Mouse (Mus musculus) cerebellum, adult 8-10 months (tissue): ENCODE results near the gene Polr3b.

Experiments used
- DNase-seq: peaks from one replicate; pipeline ENCODE4 v3.0.0; 2022

The Polr3b gene

DNA sequence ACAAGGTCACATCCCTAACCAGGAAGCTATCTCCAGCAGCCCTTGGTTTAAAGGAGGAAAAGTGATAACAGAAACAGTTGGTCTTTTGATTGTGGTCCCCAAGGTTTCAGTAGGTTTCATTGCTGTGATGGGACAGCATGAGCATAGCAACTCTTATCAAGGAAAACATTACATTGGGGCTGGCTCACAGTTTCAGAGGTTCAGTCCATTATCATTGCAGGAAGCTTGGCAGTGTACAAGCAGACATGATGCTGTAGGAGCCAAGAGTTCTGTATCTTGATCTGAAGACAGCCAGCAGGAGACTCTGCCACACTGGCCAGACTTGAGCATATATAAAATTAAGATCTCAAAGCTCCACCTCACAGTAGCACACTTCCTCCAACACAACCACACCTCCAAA, 53.6 kb downstream of the Polr3b start:
- no peak for DNase-seq

- DNase-seq, result no peak
Observed at GRCm38 (mm10) chr10:84676511-84676910, 54.4 kb downstream of the Polr3b start.

- no peak for DNase-seq
Observed at GRCm38 (mm10) chr10:84677871-84678270, 55.8 kb downstream of the Polr3b start.

DNA sequence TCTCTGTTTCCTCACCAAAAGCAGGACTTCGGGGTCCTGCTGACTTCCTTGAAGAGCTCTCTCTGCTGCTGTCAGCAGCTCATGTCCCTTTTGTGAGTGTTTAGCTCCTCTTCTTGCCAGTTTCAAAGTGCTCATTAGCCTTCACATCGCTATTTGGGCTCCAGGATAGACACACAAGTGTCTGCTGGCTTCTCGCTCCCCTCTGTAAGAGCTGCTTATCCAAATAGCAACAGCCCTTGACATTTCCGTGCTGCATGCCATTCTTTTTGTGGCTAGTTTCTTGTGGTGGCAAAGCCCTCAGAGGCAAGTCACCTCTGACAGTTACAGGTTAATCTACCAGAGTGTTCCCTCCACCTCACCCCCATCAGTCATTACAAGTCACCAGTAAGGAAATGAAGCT, 56.3 kb downstream of the Polr3b start:
- DNase-seq, result no peak

GRCm38 (mm10) chr10:84685444-84686121, 63.5 kb downstream of the Polr3b start:
- no peak for DNase-seq

GRCm38 (mm10) chr10:84686122-84686497, 64.0 kb downstream of the Polr3b start:
- DNase-seq, result no peak

DNA sequence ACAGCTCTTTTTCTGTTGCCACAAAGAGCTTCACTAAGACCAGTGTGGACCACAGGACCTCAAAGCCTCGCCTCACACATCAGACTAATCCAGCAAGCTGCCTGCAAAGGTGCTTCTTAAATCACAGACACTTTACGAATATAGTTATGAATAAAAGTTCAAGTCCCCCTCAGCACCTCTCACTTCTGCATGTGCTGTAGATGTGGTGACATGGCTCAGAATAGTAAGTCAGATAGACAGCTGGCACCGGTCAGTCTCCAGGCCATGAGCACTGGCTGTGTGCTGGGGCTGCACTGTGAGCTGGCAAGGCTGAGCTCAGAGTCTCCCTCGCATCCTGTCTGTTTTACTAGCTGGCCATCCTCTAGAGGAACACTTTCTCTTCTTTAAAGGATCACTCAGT, 64.6 kb downstream of the Polr3b start:
- DNase-seq, result no peak

DNA sequence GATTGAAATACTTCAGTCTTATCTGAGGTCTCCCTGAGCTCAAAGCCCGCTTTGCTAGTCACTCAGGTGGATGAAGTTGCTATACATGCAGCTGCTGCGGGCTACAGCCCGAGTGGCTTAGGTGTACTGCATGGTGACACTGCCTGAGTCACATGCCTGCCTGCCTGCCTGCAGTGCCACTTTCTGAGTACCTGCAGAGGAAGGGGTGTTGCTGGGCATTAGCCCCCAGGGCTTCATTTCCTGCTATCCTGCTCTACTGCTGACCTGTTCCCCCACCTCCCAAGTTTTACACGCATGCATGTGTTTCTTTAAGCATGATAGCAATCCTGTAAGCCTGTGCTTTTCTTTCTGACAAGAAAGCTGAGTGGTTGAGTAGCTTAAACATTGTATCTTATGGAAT, 65.6 kb downstream of the Polr3b start:
- DNase-seq, result no peak

- DNase-seq, result no peak
Observed at GRCm38 (mm10) chr10:84689846-84690245, 67.8 kb downstream of the Polr3b start.

- no peak for DNase-seq
Observed at GRCm38 (mm10) chr10:84690818-84691217, 68.7 kb downstream of the Polr3b start.

DNA sequence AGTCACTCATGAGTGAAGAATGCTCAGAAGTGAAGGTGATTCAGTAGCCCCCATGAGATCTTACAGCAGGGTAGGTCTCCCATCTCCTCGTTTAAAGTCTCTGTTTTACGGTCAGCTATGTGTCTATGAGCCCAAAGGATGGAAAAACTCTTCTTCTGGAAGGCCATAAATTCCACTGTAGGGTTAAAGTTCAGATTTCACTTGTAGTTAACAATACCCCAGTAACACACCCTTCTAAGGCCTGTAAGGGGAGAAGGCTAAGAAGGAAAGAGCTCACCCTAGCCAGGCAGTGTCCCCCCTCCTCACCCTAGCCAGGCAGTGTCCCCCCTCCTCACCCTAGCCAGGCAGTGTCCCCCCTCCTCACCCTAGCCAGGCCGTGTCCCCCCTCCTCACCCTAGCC, 69.6 kb downstream of the Polr3b start:
- DNase-seq, result no peak

DNA sequence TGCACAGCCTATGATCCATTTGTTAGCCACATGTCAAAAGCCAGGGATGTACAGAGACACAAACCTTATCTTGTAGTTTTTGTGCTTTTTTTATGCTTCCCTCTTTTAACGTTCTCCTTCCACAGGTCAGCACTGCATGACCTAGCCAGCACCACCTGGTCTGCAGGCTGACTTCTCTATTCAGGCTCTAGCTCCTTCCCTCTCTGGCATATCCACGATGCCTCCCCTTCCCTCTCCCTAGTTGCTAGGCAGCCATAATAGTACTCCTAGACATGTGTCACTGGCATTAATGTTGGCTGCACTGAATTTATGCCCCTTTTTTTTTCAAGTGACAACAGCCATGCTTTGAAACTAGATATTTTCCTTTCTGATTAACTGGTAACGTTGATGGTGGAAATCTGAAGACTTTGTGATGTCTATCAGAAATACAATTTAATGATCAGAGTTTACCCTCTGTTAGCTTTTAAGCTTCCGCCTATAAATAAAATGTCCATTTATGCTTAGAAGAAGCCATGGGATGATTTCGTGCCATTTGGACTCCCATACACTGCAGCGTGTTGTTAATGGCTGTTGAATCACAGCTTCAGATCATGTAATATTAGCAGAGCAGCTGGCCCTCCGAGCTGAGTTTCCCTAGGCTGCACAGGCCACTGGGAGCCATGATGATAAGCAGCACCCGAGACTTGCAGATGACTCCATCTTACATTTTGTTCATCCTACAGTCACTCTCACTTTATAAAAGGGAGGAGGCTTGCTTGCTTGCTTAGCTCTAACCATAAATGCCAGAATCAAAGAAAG, 71.9 kb downstream of the Polr3b start:
- no peak for DNase-seq

GRCm38 (mm10) chr10:84700236-84700987, 78.3 kb downstream of the Polr3b start:
- no peak for DNase-seq

- DNase-seq, result no peak
Observed at GRCm38 (mm10) chr10:84701110-84701509, 79.0 kb downstream of the Polr3b start.

- DNase-seq, result no peak
Observed at GRCm38 (mm10) chr10:84702115-84702514, 80.0 kb downstream of the Polr3b start.

GRCm38 (mm10) chr10:84704594-84704993, 82.5 kb downstream of the Polr3b start:
- DNase-seq, result no peak

DNA sequence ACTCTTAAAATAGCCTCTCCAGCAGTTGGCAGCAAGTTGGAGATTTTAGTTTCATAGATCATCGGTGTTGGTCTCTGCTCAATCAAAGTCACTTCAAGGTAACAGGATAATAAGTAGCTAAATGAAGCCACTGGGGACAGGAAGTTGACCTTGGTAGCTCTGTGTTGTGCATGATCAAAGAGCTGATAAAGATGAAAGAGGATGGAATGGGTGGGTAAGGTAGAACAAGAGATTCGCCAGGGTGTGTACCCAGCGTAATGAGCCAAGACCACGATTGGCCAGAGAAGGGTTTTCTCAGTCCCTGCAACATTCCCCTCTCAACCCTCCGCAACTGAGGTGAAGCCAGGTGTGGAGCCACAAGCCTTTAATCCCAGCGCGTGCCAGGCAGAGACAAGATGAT, 83.1 kb downstream of the Polr3b start:
- no peak for DNase-seq

- no peak for DNase-seq
Observed at GRCm38 (mm10) chr10:84706543-84706942, 84.5 kb downstream of the Polr3b start.

DNA sequence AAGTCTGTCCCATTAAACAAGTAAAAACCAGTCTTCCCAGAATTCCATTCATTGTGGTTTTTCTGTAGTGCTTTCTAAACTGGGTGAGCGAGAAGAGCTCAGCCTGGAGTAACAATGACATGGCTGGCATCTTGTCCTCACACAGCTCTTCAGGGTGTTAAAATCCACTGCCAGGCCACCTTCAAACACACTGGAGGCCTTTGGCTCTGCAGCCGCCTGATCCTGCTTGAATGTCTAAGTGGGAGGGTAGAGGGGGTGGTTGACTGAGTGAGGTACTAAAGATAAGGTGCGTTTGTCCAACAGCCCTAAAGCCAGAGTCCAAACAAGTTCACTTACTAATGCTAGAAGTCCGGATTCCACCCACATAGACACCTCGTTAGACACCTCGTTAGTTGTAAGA, 85.1 kb downstream of the Polr3b start:
- DNase-seq, result no peak

GRCm38 (mm10) chr10:84707752-84708530, 85.8 kb downstream of the Polr3b start:
- DNase-seq, result no peak

GRCm38 (mm10) chr10:84710192-84710591, 88.1 kb downstream of the Polr3b start:
- DNase-seq, result no peak

DNA sequence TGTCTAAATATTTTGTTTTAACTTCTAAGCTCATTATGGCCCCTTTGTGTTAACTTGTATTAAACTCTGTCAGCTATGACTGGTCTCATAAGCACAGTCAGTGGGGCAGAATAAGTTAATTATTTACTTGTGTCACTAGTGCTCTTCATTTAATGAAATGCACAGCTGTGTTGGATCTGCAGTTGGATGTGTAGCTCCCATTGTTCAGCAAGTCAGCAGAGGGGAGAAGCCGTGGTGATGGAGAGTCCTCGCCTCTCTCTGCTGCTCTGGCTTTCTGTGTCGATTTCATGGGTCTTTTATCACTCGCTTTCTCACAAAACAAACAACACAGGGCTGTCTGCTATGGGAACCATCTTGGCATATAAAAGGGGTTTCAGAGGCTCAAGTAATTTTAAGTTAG, 88.7 kb downstream of the Polr3b start:
- DNase-seq, result no peak

- DNase-seq, result no peak
Observed at GRCm38 (mm10) chr10:84711479-84711878, 89.4 kb downstream of the Polr3b start.
